Mouse (Mus musculus): ENCODE data around the gene Tyw1. TPM values are rescaled to one million over a fixed set of nuclear protein-coding genes. Genes with fewer than 3 reads are reported as not detected.

Gene Tyw1
- polyA plus RNA-seq, 2 experiments: 15.3 to 25.3 TPM

- ATAC-seq (ENCODE audit: low FRiP score, low read depth): no peak
- no peaks in the 10 kb centered on the region for H3K4me1 ChIP-seq (ENCODE audit: control insufficient read depth, insufficient read depth, low read length)
- no peak overlapping the region for H3K4me2 ChIP-seq (replicated peaks; ENCODE audit: low read depth, low read length, severe bottlenecking)
- H3K27ac ChIP-seq (replicated peaks; ENCODE audit: low read depth, low read length): no peak overlapping the region
- no peak overlapping the region for H3K9ac ChIP-seq (ENCODE audit: low read depth, low read length, severe bottlenecking)
- 45% methylated on average over 6 of the region's 6 CpGs for WGBS
- H3K27me3 ChIP-seq (ENCODE audit: control insufficient read depth, insufficient read depth, low read length): no peaks in the 10 kb centered on the region
- DNase-seq (ENCODE audit: low spot score): no peak
- H3K36me3 ChIP-seq (ENCODE audit: control insufficient read depth, insufficient read depth, low read length): peaks cover 12% of the 10 kb centered on the region
- no peak overlapping the region for H3K4me3 ChIP-seq (replicated peaks; ENCODE audit: low read length)
- H3K9me3 ChIP-seq (ENCODE audit: control insufficient read depth, low read length): peaks cover 6% of the 10 kb centered on the region; the same call in 1 of the 2 replicates
- no peak for TF ChIP-seq POLR2A (IDR thresholded peaks at IDR 0.05; ENCODE audit: borderline replicate concordance, extremely low read depth, insufficient read depth, insufficient read length)
These were observed 72.3 kb downstream of the Tyw1 start for GRCm38 (mm10) chr5:130327615-130328263.

GRCm38 (mm10) chr5:130328366-130328765, 72.9 kb downstream of the Tyw1 start:
- no peaks in the 10 kb centered on the region for H3K27me3 ChIP-seq (ENCODE audit: control insufficient read depth, insufficient read depth, low read length)
- no peak for ATAC-seq (ENCODE audit: low FRiP score, low read depth)
- no peak overlapping the region for H3K9ac ChIP-seq (ENCODE audit: low read depth, low read length, severe bottlenecking)
- 71% methylated on average over 9 of the region's 9 CpGs for WGBS
- H3K27ac ChIP-seq (replicated peaks; ENCODE audit: low read depth, low read length): no peak overlapping the region
- no peak overlapping the region for H3K4me3 ChIP-seq (replicated peaks; ENCODE audit: low read length)
- no peak for TF ChIP-seq POLR2A (IDR thresholded peaks at IDR 0.05; ENCODE audit: borderline replicate concordance, extremely low read depth, insufficient read depth, insufficient read length)
- H3K4me1 ChIP-seq (ENCODE audit: control insufficient read depth, insufficient read depth, low read length): no peaks in the 10 kb centered on the region
- peaks cover 6% of the 10 kb centered on the region; the same call in 1 of the 2 replicates for H3K9me3 ChIP-seq (ENCODE audit: control insufficient read depth, low read length)
- H3K4me2 ChIP-seq (replicated peaks; ENCODE audit: low read depth, low read length, severe bottlenecking): no peak overlapping the region
- DNase-seq (ENCODE audit: low spot score): no peak
- H3K36me3 ChIP-seq (ENCODE audit: control insufficient read depth, insufficient read depth, low read length): peaks cover 12% of the 10 kb centered on the region

- DNase-seq (ENCODE audit: low spot score): no peak
- TF ChIP-seq POLR2A (IDR thresholded peaks at IDR 0.05; ENCODE audit: borderline replicate concordance, extremely low read depth, insufficient read depth, insufficient read length): no peak
- Histone ChIP-seq H3K4me2 (replicated peaks; ENCODE audit: low read depth, low read length, severe bottlenecking) (no peak overlapping the region), H3K9ac (ENCODE audit: low read depth, low read length, severe bottlenecking) (no peak overlapping the region), H3K4me1 (ENCODE audit: control insufficient read depth, insufficient read depth, low read length) (no peaks in the 10 kb centered on the region), H3K27ac (replicated peaks; ENCODE audit: low read depth, low read length) (no peak overlapping the region), H3K9me3 (ENCODE audit: control insufficient read depth, low read length) (no peaks in the 10 kb centered on the region), H3K36me3 (ENCODE audit: control insufficient read depth, insufficient read depth, low read length) (peaks cover 15% of the 10 kb centered on the region), H3K27me3 (ENCODE audit: control insufficient read depth, insufficient read depth, low read length) (no peaks in the 10 kb centered on the region), H3K4me3 (replicated peaks; ENCODE audit: low read length) (no peak overlapping the region)
- no peak for ATAC-seq (ENCODE audit: low FRiP score, low read depth)
- 72% methylated on average over 2 of the region's 2 CpGs for WGBS
These were observed 74.5 kb downstream of the Tyw1 start for GRCm38 (mm10) chr5:130329889-130330288.

GRCm38 (mm10) chr5:130330801-130331200, 75.4 kb downstream of the Tyw1 start:
- no peak overlapping the region for H3K4me2 ChIP-seq (replicated peaks; ENCODE audit: low read depth, low read length, severe bottlenecking)
- 80% methylated on average over 4 of the region's 4 CpGs for WGBS
- ATAC-seq (ENCODE audit: low FRiP score, low read depth) (no peak), DNase-seq (ENCODE audit: low spot score) (no peak)
- H3K4me3 ChIP-seq (replicated peaks; ENCODE audit: low read length): no peak overlapping the region
- H3K27me3 ChIP-seq (ENCODE audit: control insufficient read depth, insufficient read depth, low read length): no peaks in the 10 kb centered on the region
- no peak for TF ChIP-seq POLR2A (IDR thresholded peaks at IDR 0.05; ENCODE audit: borderline replicate concordance, extremely low read depth, insufficient read depth, insufficient read length)
- H3K4me1 ChIP-seq (ENCODE audit: control insufficient read depth, insufficient read depth, low read length): no peaks in the 10 kb centered on the region
- no peaks in the 10 kb centered on the region for H3K9me3 ChIP-seq (ENCODE audit: control insufficient read depth, low read length)
- no peak overlapping the region for H3K27ac ChIP-seq (replicated peaks; ENCODE audit: low read depth, low read length)
- H3K36me3 ChIP-seq (ENCODE audit: control insufficient read depth, insufficient read depth, low read length): peaks cover 20% of the 10 kb centered on the region
- no peak overlapping the region for H3K9ac ChIP-seq (ENCODE audit: low read depth, low read length, severe bottlenecking)

GRCm38 (mm10) chr5:130331206-130331605, 75.8 kb downstream of the Tyw1 start:
- no peak for TF ChIP-seq POLR2A (IDR thresholded peaks at IDR 0.05; ENCODE audit: borderline replicate concordance, extremely low read depth, insufficient read depth, insufficient read length)
- WGBS: 63% methylated on average over 4 of the region's 4 CpGs
- no peak for DNase-seq (ENCODE audit: low spot score)
- Histone ChIP-seq H3K9me3 (ENCODE audit: control insufficient read depth, low read length) (no peaks in the 10 kb centered on the region), H3K27ac (replicated peaks; ENCODE audit: low read depth, low read length) (no peak overlapping the region), H3K9ac (ENCODE audit: low read depth, low read length, severe bottlenecking) (no peak overlapping the region), H3K4me1 (ENCODE audit: control insufficient read depth, insufficient read depth, low read length) (no peaks in the 10 kb centered on the region), H3K27me3 (ENCODE audit: control insufficient read depth, insufficient read depth, low read length) (no peaks in the 10 kb centered on the region), H3K4me3 (replicated peaks; ENCODE audit: low read length) (no peak overlapping the region), H3K36me3 (ENCODE audit: control insufficient read depth, insufficient read depth, low read length) (peaks cover 21% of the 10 kb centered on the region), H3K4me2 (replicated peaks; ENCODE audit: low read depth, low read length, severe bottlenecking) (no peak overlapping the region)
- ATAC-seq (ENCODE audit: low FRiP score, low read depth): no peak

Data from limb, embryonic 14.5 days (tissue).